Mouse (Mus musculus) lung, postnatal 0 days (tissue): ENCODE data around the gene Mcu.

ENCODE experiments used
- CTCF ChIP-seq: IDR thresholded peaks from 2 replicates; pipeline ENCODE4 v1.5.1; 2016; ENCODE audit warnings: antibody characterized with exemption, mild to moderate bottlenecking
- EP300 ChIP-seq: IDR thresholded peaks from 2 replicates; pipeline ENCODE4 v1.6.1; 2016; ENCODE audit warnings: antibody characterized with exemption, mild to moderate bottlenecking, control low read depth

DNA sequence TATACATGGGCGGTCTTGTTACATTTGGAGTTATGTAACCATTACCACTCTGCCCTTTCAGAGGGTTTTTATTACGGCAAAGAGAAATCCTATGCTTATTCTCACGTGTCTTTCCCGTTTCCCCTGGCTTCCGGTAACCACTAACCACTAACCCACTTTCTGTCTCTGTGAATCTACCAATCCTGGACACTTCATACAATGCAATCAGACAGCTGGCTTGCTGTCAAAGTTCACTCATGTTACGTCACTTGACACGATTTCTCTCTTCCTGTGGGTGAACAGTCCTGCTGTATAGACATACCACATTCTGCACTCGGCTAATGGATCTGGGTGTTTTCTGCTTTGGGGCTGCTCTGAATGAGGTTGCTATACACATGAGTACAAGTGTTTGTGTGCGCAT is 73.1 kb downstream of the Mcu start:
- TF ChIP-seq CTCF (no peak), EP300 (no peak)
